Mouse (Mus musculus): ENCODE data around the gene Gatad2a. TPM values are rescaled to one million over a fixed set of nuclear protein-coding genes. Genes with fewer than 3 reads are reported as not detected.
A peak's percentile ranks its signal among the peaks of the same experiment; 100 is the strongest.
"Not testable (repeated sequence)": the region's sequence is repeated elsewhere in the genome, so short reads cannot be mapped to it uniquely, and the experiment has no call there.

Gatad2a gene
- total RNA-seq, 2 experiments from 2014 or later, result 68.7 to 75.4 TPM

DNA sequence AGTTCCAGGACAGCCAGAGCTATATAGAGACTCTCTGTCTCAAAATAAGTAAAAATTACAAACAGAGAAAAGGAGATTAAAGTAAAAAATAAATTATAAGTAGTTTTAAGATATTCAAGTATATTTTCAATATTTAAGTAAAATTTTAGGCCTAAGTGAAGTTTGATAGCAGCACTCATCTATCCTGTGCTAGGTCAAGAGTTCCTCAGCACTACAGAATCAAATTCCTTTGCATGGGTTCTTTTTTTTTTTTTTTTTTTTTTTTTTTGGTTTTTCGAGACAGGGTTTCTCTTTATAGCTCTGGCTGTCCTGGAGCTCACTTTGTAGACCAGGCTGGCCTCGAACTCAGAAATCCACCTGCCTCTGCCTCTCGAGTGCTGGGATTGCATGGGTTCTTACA lies 53.7 kb downstream of the Gatad2a start:
- not testable (repeated sequence) for ATAC-seq (replicated peaks; ENCODE audit: low FRiP score, low TSS enrichment, poor library complexity, severe bottlenecking)

- ATAC-seq (replicated peaks; ENCODE audit: low FRiP score, low TSS enrichment, poor library complexity, severe bottlenecking), result no peak
These were observed 55.8 kb downstream of the Gatad2a start for GRCm38 (mm10) chr8:69940386-69940785.

GRCm38 (mm10) chr8:69939633-69940032 lies 56.6 kb downstream of the Gatad2a start:
- ATAC-seq (replicated peaks; ENCODE audit: low FRiP score, low TSS enrichment, poor library complexity, severe bottlenecking), result no peak

GRCm38 (mm10) chr8:69938245-69938982 lies 57.8 kb downstream of the Gatad2a start:
- no peak for ATAC-seq (replicated peaks; ENCODE audit: low FRiP score, low TSS enrichment, poor library complexity, severe bottlenecking)

DNA sequence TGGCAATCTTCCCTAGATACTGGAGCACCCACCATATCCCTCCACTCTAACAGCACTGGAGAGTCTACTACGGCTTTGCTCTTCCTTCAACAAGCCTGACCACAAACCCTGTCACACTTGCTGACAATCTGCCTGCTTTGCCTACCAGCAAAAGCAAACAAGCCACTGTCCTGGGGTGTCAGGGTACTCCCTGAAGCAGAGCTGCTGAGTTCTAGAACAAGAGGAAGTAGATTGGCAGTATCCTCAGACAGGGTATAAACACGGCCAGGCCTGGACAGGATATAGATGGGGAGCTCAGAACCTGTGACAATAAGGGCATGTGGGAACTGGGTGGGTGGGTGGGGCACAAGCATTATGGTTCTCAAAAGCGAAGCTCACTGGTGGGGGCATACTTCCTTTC lies 58.7 kb downstream of the Gatad2a start:
- ATAC-seq (replicated peaks; ENCODE audit: low FRiP score, low TSS enrichment, poor library complexity, severe bottlenecking), result no peak

DNA sequence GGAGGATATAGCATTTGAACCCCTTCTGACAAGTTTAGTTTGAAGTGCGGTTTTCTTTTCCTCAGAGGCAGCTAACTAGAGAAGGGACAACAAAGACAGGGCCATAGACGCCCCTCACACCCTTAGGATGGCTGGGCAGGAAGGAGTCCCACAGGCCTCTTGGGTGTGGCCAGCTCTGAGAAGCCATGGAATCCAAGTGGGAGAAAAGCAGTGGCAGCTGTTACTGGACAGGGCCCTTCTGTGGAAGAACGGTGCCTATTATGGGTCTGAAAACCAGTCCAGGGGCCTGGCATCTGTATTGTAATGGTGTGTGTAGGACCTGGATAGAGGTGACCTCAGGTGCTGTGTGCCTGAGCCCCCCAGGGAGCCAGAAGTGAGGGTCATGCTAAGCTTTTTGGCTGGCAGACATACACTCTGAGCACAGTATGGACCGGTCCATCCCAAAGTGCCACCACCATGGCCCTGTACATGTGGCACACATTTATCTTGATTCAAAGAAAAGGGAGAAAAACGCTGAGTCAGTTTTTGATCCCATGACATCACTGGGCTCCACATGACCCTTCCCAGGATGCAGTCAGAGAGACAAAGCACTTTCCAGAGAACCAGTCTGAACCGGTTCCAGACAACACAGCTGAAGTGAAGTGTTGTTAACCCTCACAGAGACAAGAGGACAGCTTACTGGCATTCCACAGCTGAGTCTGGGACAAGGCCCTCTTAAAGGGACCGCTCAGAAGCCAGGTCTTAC lies 60.0 kb downstream of the Gatad2a start:
- no peak for ATAC-seq (replicated peaks; ENCODE audit: low FRiP score, low TSS enrichment, poor library complexity, severe bottlenecking)

DNA sequence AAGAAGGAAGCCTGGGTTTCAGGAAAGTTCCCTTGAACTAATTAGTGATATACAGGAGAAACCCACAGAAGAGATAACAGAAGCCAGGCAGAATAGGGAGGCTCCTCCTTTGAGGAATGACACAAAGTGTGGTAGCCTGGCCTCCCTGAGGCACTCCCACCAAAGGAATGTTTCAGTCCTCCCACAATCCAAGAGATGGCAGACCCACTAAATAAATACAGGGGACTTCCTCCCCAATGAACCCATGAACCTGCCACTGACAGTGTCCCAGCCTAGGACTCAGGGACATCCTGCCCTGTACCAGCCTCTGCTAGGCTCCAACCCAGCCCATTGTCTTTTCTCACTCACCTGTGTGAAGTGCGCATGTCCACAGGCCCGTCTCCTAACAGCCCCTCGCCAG lies 60.8 kb downstream of the Gatad2a start:
- no peak for ATAC-seq (replicated peaks; ENCODE audit: low FRiP score, low TSS enrichment, poor library complexity, severe bottlenecking)

- ATAC-seq (replicated peaks; ENCODE audit: low FRiP score, low TSS enrichment, poor library complexity, severe bottlenecking), result no peak
These were observed 61.6 kb downstream of the Gatad2a start for GRCm38 (mm10) chr8:69934582-69934981.

- ATAC-seq (replicated peaks; ENCODE audit: low FRiP score, low TSS enrichment, poor library complexity, severe bottlenecking), result no peak
These were observed 62.4 kb downstream of the Gatad2a start for GRCm38 (mm10) chr8:69933811-69934210.

DNA sequence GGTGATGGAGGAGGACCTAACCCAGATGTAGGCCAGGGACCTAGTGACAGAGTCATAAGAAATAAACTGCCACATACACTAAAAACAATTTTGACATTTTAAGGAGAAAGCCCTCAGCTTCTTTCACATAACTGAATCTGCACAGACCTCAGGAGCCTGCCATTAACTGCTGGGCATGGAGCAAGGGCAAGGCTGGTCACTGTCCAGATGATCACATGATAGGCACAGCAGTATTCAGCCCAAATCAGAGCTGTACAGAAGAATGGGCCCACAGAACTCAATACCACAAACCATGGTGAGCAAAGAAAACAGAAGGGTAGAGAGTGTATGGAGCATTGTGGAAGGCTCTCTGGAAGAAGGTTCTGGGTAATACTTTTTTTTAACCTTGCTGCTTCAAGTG lies 69.3 kb downstream of the Gatad2a start:
- ATAC-seq (replicated peaks; ENCODE audit: low FRiP score, low TSS enrichment, poor library complexity, severe bottlenecking), result no peak

DNA sequence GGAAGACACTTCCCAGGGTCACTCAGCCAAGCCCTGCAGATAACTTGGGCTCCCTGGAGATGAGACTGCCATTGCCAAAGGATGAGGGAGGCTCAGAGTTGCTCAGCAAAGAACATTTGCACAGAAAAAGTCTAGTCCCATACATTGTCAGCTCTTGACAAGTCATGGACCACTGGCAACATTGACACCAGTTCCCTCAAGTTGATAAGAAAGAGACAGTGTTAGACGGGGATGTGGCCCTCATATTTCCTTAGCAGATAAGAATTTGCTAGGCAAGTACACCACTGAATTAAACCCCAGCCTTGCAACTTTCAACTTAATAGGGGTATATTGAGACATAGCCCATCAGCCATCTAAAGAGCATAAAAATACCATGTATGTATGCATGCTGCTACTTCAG lies 72.2 kb downstream of the Gatad2a start:
- peak; percentile 43 for ATAC-seq (replicated peaks; ENCODE audit: low FRiP score, low TSS enrichment, poor library complexity, severe bottlenecking)

- no peak for ATAC-seq (replicated peaks; ENCODE audit: low FRiP score, low TSS enrichment, poor library complexity, severe bottlenecking)
These were observed 75.0 kb downstream of the Gatad2a start for GRCm38 (mm10) chr8:69921141-69921540.

- peak; percentile 48 for ATAC-seq (replicated peaks; ENCODE audit: low FRiP score, low TSS enrichment, poor library complexity, severe bottlenecking)
These were observed 76.1 kb downstream of the Gatad2a start for GRCm38 (mm10) chr8:69919876-69920662.

DNA sequence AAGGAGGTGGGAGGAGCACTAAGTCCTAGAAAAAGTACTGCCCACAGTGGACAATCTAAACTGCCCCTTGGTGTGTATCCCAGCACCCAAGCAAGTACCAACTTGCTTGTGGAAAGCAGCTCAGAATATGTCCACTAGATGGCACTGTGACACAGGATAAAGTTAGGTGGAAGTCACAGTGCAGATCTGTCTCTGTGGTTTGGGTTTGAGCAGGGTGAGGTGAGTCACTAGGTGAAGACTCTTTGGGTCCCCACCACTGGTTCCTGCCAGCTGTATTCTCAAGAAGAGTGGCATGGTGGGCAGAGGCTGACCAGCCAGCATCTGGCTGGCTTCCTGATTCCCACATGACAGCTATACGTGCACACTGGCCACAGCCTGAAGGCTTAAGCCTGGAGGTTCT lies 77.2 kb downstream of the Gatad2a start:
- peak; percentile 56 for ATAC-seq (replicated peaks; ENCODE audit: low FRiP score, low TSS enrichment, poor library complexity, severe bottlenecking)

DNA sequence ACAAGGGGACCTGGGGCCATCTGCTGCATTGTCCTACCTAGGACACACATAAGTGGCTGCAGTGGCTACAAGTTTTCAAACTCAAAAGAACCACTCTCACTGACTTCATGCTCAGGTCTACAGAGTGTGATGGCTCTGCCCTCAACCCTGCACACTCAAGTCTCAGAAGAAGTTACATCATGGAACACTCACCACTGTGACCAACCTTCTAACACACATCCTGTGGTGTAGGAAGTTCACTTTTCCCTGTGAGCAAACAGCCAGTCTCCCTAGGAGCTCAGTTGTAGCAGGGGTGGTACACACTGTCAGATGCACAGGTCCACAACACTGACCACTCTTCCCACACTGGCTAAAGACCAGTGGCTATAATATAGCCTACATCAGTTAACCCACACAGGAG lies 77.7 kb downstream of the Gatad2a start:
- no peak for ATAC-seq (replicated peaks; ENCODE audit: low FRiP score, low TSS enrichment, poor library complexity, severe bottlenecking)

DNA sequence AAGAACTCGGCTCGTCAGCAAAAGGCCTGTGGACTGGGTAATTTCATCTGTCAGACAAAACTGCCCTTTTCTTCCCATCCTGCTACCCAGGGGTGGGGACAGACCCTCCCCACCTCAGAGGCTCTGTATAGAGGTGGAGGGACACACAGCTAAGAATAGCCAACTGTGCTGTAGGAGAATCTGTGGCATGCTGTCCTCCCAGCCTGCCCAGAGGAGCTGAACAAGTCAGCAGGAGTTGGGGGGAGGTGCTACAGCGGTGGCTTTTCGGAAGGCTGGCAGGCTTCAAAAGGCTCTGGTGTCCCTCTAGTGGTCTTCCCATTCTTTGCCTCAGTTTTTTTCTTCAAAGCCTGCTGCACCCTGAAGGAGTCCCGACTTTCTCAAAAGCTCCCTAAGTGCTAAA lies 80.4 kb downstream of the Gatad2a start:
- no peak for ATAC-seq (replicated peaks; ENCODE audit: low FRiP score, low TSS enrichment, poor library complexity, severe bottlenecking)

DNA sequence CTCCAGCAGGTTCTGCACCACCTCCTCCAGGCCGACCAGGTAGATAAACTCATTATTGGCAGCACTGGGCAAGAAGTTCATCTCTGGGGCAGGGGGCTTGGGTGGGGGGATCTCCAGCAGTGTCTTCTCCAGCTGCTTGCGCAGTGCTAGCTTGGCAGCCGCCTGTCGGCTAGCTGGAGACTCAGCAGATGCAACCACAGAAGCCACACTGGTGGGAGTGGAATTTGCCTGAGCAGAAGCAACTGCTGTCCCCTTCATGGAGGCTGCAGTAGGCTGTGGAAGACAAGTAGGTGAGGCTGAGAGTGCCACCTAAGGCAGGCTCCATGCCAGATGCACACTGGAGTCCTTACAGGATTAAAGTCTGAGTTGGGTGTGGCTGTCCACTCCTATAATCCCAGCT lies 81.7 kb downstream of the Gatad2a start:
- ATAC-seq (replicated peaks; ENCODE audit: low FRiP score, low TSS enrichment, poor library complexity, severe bottlenecking), result no peak

- ATAC-seq (replicated peaks; ENCODE audit: low FRiP score, low TSS enrichment, poor library complexity, severe bottlenecking), result no peak
These were observed 83.6 kb downstream of the Gatad2a start for GRCm38 (mm10) chr8:69912478-69913074.

DNA sequence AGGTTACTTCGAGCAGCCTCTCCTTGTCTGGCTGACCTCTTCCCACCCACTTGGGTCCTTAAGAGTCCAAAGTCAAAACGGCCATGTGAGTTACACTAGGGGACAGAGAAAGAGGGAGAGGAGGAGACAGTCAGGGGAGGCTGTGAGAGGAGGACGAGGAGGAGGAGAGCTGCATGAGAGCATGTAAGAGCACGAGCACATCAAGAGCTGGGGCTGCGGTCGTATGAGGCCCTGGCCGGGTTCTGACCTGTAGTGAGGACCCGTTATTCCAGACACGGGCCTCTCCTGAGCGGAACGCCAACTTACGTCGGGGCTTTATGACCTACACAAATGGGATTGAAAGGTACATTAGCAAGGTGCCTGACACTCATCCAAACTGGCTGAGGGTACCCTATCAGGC lies 84.3 kb downstream of the Gatad2a start:
- peak; percentile 5; the same call in 1 of the 2 replicates for ATAC-seq (replicated peaks; ENCODE audit: low FRiP score, low TSS enrichment, poor library complexity, severe bottlenecking)

DNA sequence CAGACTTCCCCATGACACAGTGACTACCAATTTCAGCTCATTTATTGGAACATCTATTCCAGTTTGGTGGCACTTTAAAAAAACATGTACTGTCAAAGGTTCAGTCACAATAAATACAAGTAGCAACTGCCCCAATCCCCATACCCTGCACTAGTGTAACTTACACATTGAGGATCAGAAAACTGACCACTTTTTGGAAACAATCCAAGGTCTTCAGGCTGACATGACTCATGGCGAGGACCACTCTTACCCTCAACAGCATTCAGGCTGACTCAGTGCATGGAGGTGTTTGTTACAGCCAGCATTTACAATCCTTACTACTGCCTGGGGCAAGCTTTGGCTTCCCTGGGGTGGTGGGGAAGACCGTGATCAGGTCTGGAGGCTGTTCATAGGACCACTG lies 89.1 kb downstream of the Gatad2a start:
- no peak for ATAC-seq (replicated peaks; ENCODE audit: low FRiP score, low TSS enrichment, poor library complexity, severe bottlenecking)

Data from megakaryocyte-erythroid progenitor cell, adult 5-6 weeks (primary cell).